ENCODE assay signal across 20 mouse cellular contexts in the genomic region with DNA sequence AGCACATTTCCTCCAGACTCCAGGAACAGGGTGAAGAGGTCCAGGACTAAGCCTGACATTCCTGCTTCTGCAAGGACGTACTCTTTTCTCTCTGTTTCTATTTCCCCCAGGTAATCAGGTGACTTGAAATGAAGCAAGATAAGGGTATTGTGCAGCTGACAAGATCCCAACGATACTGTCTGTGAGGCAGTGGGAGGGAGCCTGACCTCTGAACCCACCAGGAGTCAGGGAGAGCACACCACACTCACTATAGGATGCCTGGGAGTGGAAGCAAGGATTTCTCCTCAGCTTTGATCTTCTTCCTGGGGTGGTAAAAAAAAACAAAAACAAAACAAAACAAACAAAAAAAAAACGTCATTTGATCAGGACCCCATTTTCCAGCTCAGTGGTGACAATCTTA.
"Had no signal": no experiment of that assay in that cellular context is flagged by ENCODE, and none has a peak within 500 bp of the region (broad histone marks: within the 10 kb centered on the region; RNA-seq: fewer than 3 reads in every experiment).

No protein-coding gene starts in this region.

- H3K27ac ChIP-seq: heart, embryonic 10.5 days; hindbrain, embryonic 12.5 days; hindbrain, embryonic 14.5 days; kidney, postnatal 0 days; limb, embryonic 13.5 days; limb, embryonic 15.5 days; liver, embryonic 12.5 days; liver, embryonic 14.5 days had no signal

- H3K9ac ChIP-seq: heart, embryonic 12.5 days; hindbrain, embryonic 12.5 days; hindbrain, embryonic 14.5 days; limb, embryonic 13.5 days; limb, embryonic 15.5 days; liver, embryonic 12.5 days; liver, embryonic 14.5 days had no signal

- H3K4me1 ChIP-seq: heart, embryonic 10.5 days; heart, embryonic 12.5 days; limb, embryonic 15.5 days; liver, embryonic 12.5 days had no signal

- H3K36me3 ChIP-seq: heart, embryonic 10.5 days; heart, embryonic 12.5 days; hindbrain, embryonic 12.5 days; limb, embryonic 13.5 days; limb, embryonic 15.5 days; liver, embryonic 12.5 days had no signal

- H3K9me3 ChIP-seq: heart, embryonic 10.5 days; hindbrain, embryonic 12.5 days; limb, embryonic 13.5 days; limb, embryonic 15.5 days; liver, embryonic 12.5 days had no signal

- ATAC-seq: hindbrain, embryonic 16.5 days; liver, embryonic 12.5 days had no signal

- DNase-seq: gastrocnemius, postnatal 14 days; gastrocnemius, postnatal 36 days; heart, adult 18-20 months; heart, postnatal 14 days; heart, postnatal 36 days; kidney, adult 18-20 months; kidney, adult 8-10 months; kidney, postnatal 14 days; kidney, postnatal 36 days; lung, adult 18-20 months had no signal

- H3K4me3 ChIP-seq: heart, embryonic 10.5 days; heart, embryonic 12.5 days; hindbrain, embryonic 12.5 days; limb, embryonic 13.5 days; limb, embryonic 15.5 days; liver, embryonic 12.5 days had no signal

- H3K4me2 ChIP-seq: heart, embryonic 12.5 days; hindbrain, embryonic 12.5 days; hindbrain, embryonic 14.5 days; limb, embryonic 13.5 days; limb, embryonic 15.5 days; liver, embryonic 12.5 days had no signal
